Mouse (Mus musculus) cortical plate, adult 2 months (tissue): ENCODE measurements at regions not wholly inside any gene's neighbourhood (a gene's known extent, or its start where the extent isn't known, plus 50 kb on each side); places are given as distances from the start of the nearest gene placed in this dataset.

Source experiments
- H3K27ac ChIP-seq: fragments of 200-500 bp; 2 replicates; pipeline ENCODE4 v1.5.1; 2012; ENCODE audit warnings: low read length, control low read depth, inconsistent platforms; ENCODE audit not compliant: insufficient read depth
- H3K4me1 ChIP-seq: fragments of 200-500 bp; 2 replicates; pipeline ENCODE4 v1.6.1; 2011; ENCODE audit warnings: low read length; ENCODE audit not compliant: control insufficient read depth, insufficient read depth
- H3K4me3 ChIP-seq: fragments of 200-500 bp; 2 replicates; pipeline ENCODE4 v1.5.1; 2011; ENCODE audit warnings: mild to moderate bottlenecking, low read length, control low read depth; ENCODE audit not compliant: insufficient read depth
- CTCF ChIP-seq: fragments of 200-500 bp; IDR thresholded peaks from 2 replicates; pipeline ENCODE4 v1.5.1; 2011; ENCODE audit warnings: mild to moderate bottlenecking, control low read depth, low read length; ENCODE audit not compliant: insufficient read depth; ENCODE audit errors: extremely low read depth
- POLR2A ChIP-seq: fragments of 200-500 bp; IDR thresholded peaks from 2 replicates; pipeline ENCODE4 v1.6.1; 2011; ENCODE audit warnings: mild to moderate bottlenecking, low read length, control low read depth; ENCODE audit not compliant: insufficient read depth; ENCODE audit errors: extremely low read depth

GRCm38 (mm10) chr11:56254437-56254836, 213.6 kb upstream of the Nmur2 start:
- TF ChIP-seq CTCF (no peak), POLR2A (no peak)
- Histone ChIP-seq H3K27ac (no peak overlapping the region), H3K4me3 (no peak overlapping the region), H3K4me1 (no peaks in the 10 kb centered on the region)

GRCm38 (mm10) chr11:56247333-56247823, 206.6 kb upstream of the Nmur2 start:
- Histone ChIP-seq H3K4me3 (no peak overlapping the region), H3K27ac (no peak overlapping the region), H3K4me1 (peaks cover 9% of the 10 kb centered on the region)
- TF ChIP-seq POLR2A = no peak
- TF ChIP-seq CTCF = no peak

DNA sequence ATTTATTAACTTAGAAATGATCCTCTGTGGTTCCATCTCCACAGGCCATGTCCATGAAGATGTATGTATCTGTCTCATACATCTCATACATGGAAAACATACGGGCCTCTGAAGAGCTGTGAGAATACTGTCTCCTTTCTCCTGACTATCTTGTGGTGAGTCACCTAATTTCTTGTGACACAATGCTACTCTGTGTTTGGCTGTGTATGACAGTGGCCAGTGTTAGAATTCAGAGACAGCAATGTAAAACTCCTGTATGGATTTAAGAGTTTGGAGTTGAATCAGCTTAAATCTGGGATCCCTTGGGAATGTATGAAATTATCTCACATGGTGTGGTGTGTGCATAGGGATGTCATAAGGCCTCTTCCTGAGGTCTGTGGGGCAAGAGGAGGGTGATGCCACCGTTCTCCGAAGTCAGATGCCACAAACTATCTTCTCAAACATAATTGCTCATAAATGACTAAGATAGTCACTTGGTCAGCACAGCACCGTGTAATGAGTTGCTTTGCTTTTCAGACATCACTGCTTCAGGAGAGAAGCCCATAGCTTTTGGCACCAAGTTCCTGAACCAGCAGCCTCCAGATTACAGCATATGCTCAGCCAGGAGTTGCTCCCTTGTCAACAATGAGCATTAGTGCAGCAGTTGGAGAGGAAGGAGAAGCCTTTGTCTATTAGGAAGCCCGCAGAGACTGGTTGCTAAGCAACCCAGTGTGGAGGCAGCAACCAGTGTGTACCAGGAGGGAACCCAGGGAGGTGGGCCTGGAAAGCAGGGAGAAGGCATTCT, 205.9 kb upstream of the Nmur2 start:
- no peak for TF ChIP-seq POLR2A
- no peak for TF ChIP-seq CTCF
- H3K27ac ChIP-seq = peak overlapping the region; percentile 81

DNA sequence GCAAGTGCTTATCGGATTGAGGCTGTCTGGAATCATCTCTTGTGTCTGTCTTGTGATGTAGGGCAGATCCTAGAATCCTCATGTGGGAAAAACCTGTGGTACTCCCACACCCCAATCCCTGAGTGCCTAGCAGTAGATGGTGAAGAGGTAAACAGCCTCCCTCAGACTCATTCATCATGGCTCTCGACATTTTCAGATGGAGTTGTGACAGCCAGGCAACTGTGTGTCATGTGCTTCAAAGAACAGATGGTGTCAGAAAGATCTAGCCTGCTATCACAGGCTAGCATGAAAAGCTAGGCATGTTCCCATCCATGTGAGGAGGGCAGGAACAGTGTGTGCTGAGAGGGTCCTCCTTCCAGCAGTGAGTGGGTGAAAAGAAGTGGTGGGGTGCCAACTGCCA, 204.1 kb upstream of the Nmur2 start:
- H3K4me3 ChIP-seq = no peak overlapping the region
- peaks cover 9% of the 10 kb centered on the region for H3K4me1 ChIP-seq
- TF ChIP-seq CTCF (no peak), POLR2A (no peak)
- H3K27ac ChIP-seq = no peak overlapping the region

More for the DNA sequence above, 205.9 kb upstream of the Nmur2 start:
- Histone ChIP-seq H3K4me1 (peaks cover 9% of the 10 kb centered on the region), H3K4me3 (no peak overlapping the region)

GRCm38 (mm10) chr11:56243447-56243846, 202.6 kb upstream of the Nmur2 start:
- Histone ChIP-seq H3K4me1 (peaks cover 9% of the 10 kb centered on the region), H3K27ac (no peak overlapping the region), H3K4me3 (no peak overlapping the region)
- TF ChIP-seq POLR2A = no peak
- TF ChIP-seq CTCF = no peak

DNA sequence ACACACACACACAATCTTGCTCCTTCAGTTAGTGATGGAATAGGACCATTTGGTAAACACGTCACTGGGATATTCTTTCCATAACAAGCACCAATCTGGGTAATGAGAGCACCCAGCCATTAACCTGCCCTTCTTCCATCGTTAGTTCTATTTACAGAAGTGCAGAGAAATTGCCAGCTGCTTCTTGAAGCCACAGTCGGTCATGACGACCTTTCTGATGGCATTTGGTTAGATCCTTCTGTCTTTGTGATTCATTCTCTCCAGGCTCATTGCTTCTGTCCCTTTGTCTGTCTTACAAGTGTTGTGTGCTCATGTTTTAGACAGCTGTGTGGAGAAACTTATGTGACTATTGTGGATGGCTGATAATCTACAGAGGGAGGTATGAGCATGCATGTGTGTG, 197.9 kb upstream of the Nmur2 start:
- Histone ChIP-seq H3K4me3 (no peak overlapping the region), H3K4me1 (peaks cover 2% of the 10 kb centered on the region; the same call in 1 of the 2 replicates)
- TF ChIP-seq CTCF (no peak), POLR2A (no peak)

DNA sequence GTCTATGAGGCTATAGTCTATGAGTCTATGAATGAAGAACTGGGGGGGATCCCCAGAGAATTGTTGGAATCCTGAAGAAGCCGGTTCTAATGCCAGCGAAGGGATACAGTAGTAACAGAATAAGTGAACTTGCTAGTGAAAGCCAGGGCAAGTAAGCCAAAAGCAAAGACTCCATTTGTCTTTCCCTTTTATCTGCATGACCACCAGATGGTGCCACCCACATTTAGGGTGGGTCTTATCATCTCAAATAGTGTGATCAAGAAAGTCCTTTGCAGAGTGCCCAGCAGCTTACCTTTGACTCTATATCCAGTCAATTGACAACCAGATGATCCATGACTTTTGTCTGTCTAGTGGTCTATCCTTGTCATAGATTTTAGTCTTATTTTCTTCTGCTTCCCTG, 184.2 kb upstream of the Nmur2 start:
- H3K27ac ChIP-seq = no peak overlapping the region
- TF ChIP-seq POLR2A = no peak
- peak; percentile 8; the same call in 1 of the 2 replicates for TF ChIP-seq CTCF
- no peaks in the 10 kb centered on the region for H3K4me1 ChIP-seq
- no peak overlapping the region for H3K4me3 ChIP-seq

More for the DNA sequence above, 197.9 kb upstream of the Nmur2 start:
- no peak overlapping the region for H3K27ac ChIP-seq

DNA sequence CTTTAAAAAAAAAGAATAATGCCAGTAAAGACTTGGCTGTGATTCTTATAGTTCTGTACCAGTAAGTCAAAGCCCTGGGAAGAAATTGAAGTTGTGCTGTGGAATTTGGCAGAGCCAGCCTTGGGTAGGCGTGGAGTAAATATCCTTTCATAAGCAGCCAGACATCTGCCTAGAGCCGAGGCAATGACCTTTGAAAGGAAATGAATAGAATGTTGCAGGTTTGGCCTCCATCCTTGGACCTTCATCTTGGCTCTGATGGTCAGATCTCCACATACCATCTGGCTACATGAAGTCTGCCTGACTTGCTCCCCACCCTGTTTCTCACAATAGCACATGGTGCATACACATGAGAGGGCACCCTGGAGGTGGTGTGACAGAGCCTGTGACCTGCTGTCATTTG, 174.9 kb upstream of the Nmur2 start:
- no peaks in the 10 kb centered on the region for H3K4me1 ChIP-seq
- TF ChIP-seq CTCF (no peak), POLR2A (no peak)
- no peak overlapping the region for H3K4me3 ChIP-seq
- H3K27ac ChIP-seq = no peak overlapping the region

DNA sequence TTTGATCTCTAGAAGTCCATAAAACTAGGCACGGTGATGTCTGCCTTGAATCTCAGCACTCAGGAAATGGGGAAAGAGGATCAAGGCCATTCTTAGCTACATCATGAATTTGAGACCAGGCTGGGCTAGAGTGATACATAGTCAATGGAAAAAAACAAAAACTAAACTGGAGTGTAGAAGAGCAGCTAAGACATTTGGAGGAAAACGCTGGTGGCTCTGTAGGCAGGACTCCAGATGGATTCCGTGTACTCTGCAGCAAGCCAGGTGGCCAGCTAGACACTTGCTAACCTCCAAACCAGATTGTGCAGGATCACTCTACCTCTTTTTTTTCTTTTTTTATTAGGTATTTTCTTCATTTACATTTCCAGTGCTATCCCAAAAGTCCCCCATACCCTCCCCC, 161.0 kb upstream of the Nmur2 start:
- Histone ChIP-seq H3K27ac (no peak overlapping the region), H3K4me3 (no peak overlapping the region), H3K4me1 (no peaks in the 10 kb centered on the region)
- TF ChIP-seq POLR2A (no peak), CTCF (no peak)

- H3K4me1 ChIP-seq = no peaks in the 10 kb centered on the region
- no peak overlapping the region for H3K4me3 ChIP-seq
- TF ChIP-seq POLR2A (no peak), CTCF (no peak)
- H3K27ac ChIP-seq = no peak overlapping the region
Observed at GRCm38 (mm10) chr11:56195316-56195715, 154.5 kb upstream of the Nmur2 start.

GRCm38 (mm10) chr11:56193426-56193825, 152.6 kb upstream of the Nmur2 start:
- H3K27ac ChIP-seq = no peak overlapping the region
- no peak overlapping the region for H3K4me3 ChIP-seq
- TF ChIP-seq POLR2A (no peak), CTCF (no peak)
- H3K4me1 ChIP-seq = no peaks in the 10 kb centered on the region
